Mouse (Mus musculus): ENCODE measurements around the gene 2010003K11Rik. TPM values are rescaled to one million over a fixed set of nuclear protein-coding genes. Genes with fewer than 3 reads are reported as not detected.

2010003K11Rik gene
- polyA plus RNA-seq, 1 experiment from 2014 or later, result 0.17 TPM

DNA sequence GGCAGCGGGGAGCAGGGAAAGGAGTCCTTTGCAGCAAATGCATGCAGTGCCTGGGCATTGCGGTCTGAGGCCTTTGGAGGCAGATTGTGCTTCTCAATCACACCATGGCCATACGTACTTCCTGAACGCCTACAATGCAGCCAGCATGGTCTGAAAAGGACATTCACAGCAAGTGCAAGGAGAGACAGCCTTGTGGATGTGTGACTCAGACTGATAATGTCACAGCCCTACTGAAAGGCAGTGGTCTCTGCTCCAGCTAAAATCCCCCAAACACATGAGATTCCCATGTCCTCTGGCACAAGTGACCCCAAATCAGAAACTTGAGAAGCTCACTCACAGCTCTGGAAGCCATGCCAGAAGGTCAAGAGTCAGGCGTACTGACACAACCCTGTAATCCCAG lies 2.6 kb downstream of the 2010003K11Rik start:
- ATAC-seq (ENCODE audit: low FRiP score), result no peak
- Histone ChIP-seq H3K27me3 (replicated peaks) (no peaks in the 10 kb centered on the region), H3K9ac (replicated peaks) (no peak overlapping the region), H3K36me3 (no peaks in the 10 kb centered on the region), H3K9me3 (replicated peaks) (no peaks in the 10 kb centered on the region), H3K4me2 (no peak overlapping the region), H3K4me3 (replicated peaks) (no peak overlapping the region), H3K27ac (replicated peaks) (no peak overlapping the region), H3K4me1 (peaks cover 12% of the 10 kb centered on the region)
- WGBS, result 92% methylated on average over 5 of the region's 5 CpGs

DNA sequence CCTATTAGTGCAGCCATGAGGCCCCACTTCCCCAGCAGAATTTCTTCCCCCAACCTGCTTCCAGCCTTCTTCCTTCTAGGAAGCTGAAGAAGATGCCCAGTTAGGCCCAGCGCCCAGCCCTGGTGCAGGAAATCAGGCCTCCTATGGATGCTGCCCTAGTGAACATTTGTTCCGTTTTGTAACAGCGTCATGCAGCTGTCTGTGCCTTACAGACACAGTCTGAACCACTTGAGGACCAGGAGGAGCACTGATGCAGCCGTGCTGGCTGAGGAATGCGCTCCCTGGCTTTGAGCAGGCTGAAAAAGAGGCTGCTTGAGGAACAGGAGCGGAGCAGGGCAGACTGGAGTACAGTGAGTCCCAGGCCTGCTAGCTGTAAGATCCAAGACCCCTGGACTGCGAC lies 3.7 kb downstream of the 2010003K11Rik start:
- H3K9ac ChIP-seq (replicated peaks), result no peak overlapping the region
- no peak for ATAC-seq (ENCODE audit: low FRiP score)
- no peak overlapping the region for H3K4me2 ChIP-seq
- no peaks in the 10 kb centered on the region for H3K9me3 ChIP-seq (replicated peaks)
- peaks cover 12% of the 10 kb centered on the region for H3K4me1 ChIP-seq
- no peaks in the 10 kb centered on the region for H3K36me3 ChIP-seq
- H3K27ac ChIP-seq (replicated peaks), result no peak overlapping the region
- H3K4me3 ChIP-seq (replicated peaks), result no peak overlapping the region
- H3K27me3 ChIP-seq (replicated peaks), result no peaks in the 10 kb centered on the region
- 76% methylated on average over 7 of the region's 7 CpGs for WGBS

DNA sequence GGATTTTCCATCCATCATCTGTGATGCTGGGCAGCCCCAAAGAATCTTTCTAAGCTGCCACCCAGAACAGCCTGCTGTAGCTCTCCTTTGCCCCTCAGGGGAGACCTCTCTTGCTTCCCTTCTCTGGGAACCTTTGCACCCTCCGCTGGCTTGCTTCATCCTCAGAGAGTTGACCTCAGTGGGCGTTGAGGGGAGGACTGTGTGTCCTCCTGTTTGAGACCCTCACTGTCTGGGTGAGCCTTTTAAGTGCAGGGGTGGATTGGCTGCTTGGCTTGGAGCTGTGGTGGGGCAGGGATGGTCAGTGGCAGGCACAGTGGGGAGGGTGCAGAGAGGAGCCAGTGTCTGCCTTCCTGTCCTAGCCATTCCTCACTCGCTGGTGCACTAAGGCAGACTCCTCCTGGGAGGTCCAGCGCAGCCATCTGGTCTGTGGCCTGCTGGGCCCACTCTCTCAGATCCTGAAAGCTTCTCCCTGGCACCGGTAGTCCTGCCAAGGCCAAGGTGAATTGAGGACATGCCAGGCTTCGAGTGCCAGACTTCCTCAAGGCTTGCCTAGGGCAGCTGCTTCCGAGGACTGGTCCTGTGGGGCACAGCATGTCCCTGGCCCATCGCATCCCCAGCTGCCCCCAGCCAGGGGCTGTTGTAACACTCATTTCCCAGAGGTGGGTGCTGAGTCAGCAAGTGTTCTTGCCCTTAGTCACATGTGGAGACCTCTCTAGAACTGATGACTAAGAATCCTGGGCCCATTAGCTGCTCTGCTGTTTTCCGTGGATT lies 5.7 kb downstream of the 2010003K11Rik start:
- 60% methylated on average over 9 of the region's 9 CpGs for WGBS
- no peak overlapping the region; the same call in 1 of the 2 replicates for H3K9ac ChIP-seq (replicated peaks)
- H3K4me3 ChIP-seq (replicated peaks), result no peak overlapping the region
- no peak for ATAC-seq (ENCODE audit: low FRiP score)
- H3K9me3 ChIP-seq (replicated peaks), result no peaks in the 10 kb centered on the region
- no peaks in the 10 kb centered on the region for H3K27me3 ChIP-seq (replicated peaks)
- H3K36me3 ChIP-seq, result no peaks in the 10 kb centered on the region
- no peak overlapping the region for H3K27ac ChIP-seq (replicated peaks)
- no peak overlapping the region for H3K4me2 ChIP-seq
- H3K4me1 ChIP-seq, result peaks cover 6% of the 10 kb centered on the region

DNA sequence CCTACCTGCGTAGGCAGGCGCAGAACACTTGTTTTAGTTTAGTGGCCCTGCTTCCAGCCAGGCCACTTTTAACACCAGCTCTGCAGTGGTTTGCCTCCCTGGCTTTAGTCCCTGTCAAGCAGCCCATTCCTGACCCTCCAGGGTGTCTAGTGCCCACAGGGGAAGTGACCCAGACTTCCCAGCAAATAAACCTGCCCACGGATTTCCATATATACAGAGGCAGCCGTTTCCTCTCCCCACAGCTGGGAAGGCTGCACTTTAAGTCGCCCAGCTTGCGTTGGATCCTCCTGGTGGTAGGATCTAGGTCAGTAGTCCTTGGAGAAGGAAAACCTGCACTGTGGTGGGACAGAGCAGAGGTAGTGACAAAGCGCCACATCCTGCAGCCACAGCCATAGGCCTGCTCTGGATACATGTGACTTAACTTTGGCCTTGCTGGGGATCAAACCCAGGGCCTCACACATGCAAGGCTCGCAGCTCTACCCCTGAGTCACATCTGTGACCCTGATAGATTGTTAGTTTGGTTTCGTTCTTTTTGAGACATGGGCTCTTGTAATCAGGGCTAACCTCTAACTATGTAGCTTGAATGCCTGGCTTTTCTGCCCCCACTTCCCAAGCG lies 7.2 kb downstream of the 2010003K11Rik start:
- no peaks in the 10 kb centered on the region for H3K27me3 ChIP-seq (replicated peaks)
- no peak overlapping the region for H3K27ac ChIP-seq (replicated peaks)
- H3K36me3 ChIP-seq, result no peaks in the 10 kb centered on the region
- no peak for ATAC-seq (ENCODE audit: low FRiP score)
- no peaks in the 10 kb centered on the region for H3K4me1 ChIP-seq
- no peak overlapping the region for H3K4me2 ChIP-seq
- 76% methylated on average over 10 of the region's 10 CpGs for WGBS
- no peaks in the 10 kb centered on the region for H3K9me3 ChIP-seq (replicated peaks)
- H3K9ac ChIP-seq (replicated peaks), result no peak overlapping the region
- no peak overlapping the region for H3K4me3 ChIP-seq (replicated peaks)

DNA sequence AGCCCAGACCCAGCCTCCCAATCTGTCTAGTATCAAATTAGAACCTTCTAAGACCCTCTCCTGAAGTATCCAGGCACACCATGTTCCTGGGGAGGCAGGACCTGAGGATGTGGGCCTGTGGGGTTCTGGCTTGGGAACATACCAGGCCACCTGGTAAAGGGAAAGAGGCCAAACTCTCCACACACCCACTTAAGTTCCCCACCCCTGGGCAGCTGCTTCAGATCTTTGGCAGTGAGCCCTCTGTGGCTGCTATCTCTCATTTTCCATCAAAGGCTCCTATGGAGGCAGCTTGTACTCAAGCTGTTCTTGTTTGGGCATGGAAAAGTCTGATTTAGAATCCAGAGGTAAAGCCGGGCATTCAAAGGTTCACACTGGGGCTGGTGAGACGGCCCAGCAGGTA lies 10.5 kb downstream of the 2010003K11Rik start:
- WGBS, result 89% methylated on average over 2 of the region's 2 CpGs
- no peak for ATAC-seq (ENCODE audit: low FRiP score)

DNA sequence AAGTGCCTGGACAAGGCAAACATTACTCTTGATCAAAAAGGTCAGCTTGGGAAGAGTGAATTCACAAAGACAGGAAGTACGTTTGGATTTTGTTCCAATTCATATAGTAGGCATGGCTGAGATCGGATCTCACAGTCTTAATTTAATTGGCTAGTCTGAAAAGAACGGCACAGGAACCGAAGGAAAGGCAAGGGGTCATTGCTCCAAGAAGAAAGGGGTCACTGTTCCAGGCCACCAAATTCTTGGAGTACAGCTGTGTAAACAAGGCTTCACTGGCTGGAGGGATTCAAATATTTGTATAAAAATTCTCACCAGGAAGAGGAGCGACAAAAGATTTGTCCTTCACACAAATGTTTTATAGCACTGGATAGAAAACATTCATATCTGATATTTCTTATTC lies 13.4 kb downstream of the 2010003K11Rik start:
- no peaks in the 10 kb centered on the region for H3K9me3 ChIP-seq (replicated peaks)
- no peaks in the 10 kb centered on the region for H3K36me3 ChIP-seq
- no peak overlapping the region for H3K9ac ChIP-seq (replicated peaks)
- WGBS, result 66% methylated on average over 5 of the region's 5 CpGs
- no peak overlapping the region for H3K4me2 ChIP-seq
- no peaks in the 10 kb centered on the region for H3K4me1 ChIP-seq
- H3K4me3 ChIP-seq (replicated peaks), result no peak overlapping the region
- no peaks in the 10 kb centered on the region for H3K27me3 ChIP-seq (replicated peaks)
- H3K27ac ChIP-seq (replicated peaks), result no peak overlapping the region
- no peak for ATAC-seq (ENCODE audit: low FRiP score)

More for the DNA sequence above, 10.5 kb downstream of the 2010003K11Rik start:
- H3K4me1 ChIP-seq, result no peaks in the 10 kb centered on the region
- no peaks in the 10 kb centered on the region for H3K9me3 ChIP-seq (replicated peaks)
- no peak overlapping the region for H3K4me3 ChIP-seq (replicated peaks)
- H3K36me3 ChIP-seq, result no peaks in the 10 kb centered on the region
- no peaks in the 10 kb centered on the region for H3K27me3 ChIP-seq (replicated peaks)
- H3K4me2 ChIP-seq, result no peak overlapping the region
- no peak overlapping the region for H3K9ac ChIP-seq (replicated peaks)
- H3K27ac ChIP-seq (replicated peaks), result no peak overlapping the region

DNA sequence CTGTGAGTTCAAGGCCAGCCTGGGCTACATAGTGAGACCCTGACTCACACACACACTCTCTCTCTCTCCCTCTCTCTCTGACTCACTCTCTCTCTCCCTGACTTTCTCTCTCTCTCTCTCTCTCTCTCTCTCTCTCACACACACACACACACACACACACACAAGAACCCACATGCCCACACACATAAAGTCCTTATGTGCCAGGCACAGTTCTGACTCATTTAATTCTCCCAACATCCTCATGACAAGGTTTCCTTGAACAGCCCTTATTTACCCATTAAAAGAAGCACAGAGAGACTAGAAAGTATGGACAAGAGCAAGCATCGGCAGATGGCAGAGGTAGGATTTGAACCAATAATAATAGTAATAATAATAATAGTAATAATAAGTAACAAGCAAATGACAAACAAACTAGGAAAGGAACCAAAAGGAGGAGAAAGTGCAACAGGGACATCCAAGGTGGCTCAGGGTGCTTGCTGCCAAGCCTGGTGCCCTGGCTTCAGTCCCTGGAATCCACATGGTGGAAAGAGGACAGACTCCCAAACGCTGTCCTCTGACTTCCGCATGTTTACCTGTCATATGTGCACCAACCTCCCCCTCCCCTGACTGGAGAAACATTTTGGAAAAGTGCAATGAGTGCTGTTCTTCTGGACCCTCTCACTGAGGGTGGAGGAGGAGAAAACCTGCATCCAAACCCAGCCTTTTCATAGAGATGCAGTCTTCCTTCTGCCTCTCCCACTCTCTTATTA lies 16.1 kb downstream of the 2010003K11Rik start:
- no peak overlapping the region for H3K4me2 ChIP-seq
- no peaks in the 10 kb centered on the region for H3K9me3 ChIP-seq (replicated peaks)
- 94% methylated on average over 3 of the region's 3 CpGs for WGBS
- H3K27me3 ChIP-seq (replicated peaks), result peaks cover 11% of the 10 kb centered on the region
- ATAC-seq (ENCODE audit: low FRiP score), result no peak
- no peak overlapping the region for H3K9ac ChIP-seq (replicated peaks)
- H3K4me3 ChIP-seq (replicated peaks), result no peak overlapping the region
- H3K4me1 ChIP-seq, result peaks cover 5% of the 10 kb centered on the region; the same call in 1 of the 2 replicates
- H3K27ac ChIP-seq (replicated peaks), result no peak overlapping the region
- no peaks in the 10 kb centered on the region for H3K36me3 ChIP-seq

DNA sequence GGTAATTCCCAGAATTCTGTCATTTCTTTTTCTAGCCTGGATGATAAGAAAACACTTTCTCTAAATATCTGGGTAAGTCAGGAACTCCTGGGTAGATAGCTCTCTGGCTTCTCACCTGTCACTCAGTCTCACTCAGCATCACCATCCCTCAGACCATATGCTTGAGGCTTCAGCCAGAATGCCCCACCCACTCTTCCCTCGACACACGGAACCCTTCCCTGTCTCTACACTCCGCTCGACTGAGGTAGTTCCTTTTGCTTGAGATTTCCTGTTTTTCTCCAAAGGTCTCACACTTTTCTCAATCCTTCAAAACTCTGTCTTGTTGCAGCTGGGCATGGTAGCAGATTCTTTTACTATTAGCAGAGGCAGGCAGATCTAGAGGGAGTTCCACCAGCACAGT lies 17.1 kb downstream of the 2010003K11Rik start:
- H3K27ac ChIP-seq (replicated peaks), result no peak overlapping the region
- H3K9ac ChIP-seq (replicated peaks), result no peak overlapping the region
- H3K36me3 ChIP-seq, result no peaks in the 10 kb centered on the region
- 60% methylated on average over 4 of the region's 4 CpGs for WGBS
- H3K4me2 ChIP-seq, result no peak overlapping the region
- no peaks in the 10 kb centered on the region for H3K9me3 ChIP-seq (replicated peaks)
- ATAC-seq (ENCODE audit: low FRiP score), result no peak
- H3K27me3 ChIP-seq (replicated peaks), result peaks cover 13% of the 10 kb centered on the region
- H3K4me3 ChIP-seq (replicated peaks), result no peak overlapping the region
- peaks cover 13% of the 10 kb centered on the region for H3K4me1 ChIP-seq

DNA sequence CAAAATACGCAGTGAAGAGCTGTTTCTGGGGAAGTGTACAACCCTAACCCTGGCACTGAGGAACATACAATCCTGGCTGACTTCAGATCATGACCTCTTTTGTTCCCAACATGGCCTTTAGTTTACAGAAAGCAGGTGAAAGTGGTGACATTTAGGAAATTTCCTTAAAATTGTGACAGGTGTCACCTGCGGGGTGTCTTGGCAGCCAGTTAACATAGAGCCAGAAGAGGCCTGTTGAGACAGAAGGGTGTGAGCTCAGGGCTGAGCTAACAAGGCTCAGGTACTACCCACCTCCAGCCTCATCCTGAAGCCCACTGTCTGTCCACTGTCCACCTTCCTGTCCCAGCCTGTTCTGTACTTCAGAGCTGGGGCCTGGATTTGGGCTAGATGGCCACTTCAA lies 18.3 kb downstream of the 2010003K11Rik start:
- no peak for ATAC-seq (ENCODE audit: low FRiP score)
- H3K4me3 ChIP-seq (replicated peaks), result no peak overlapping the region
- H3K9ac ChIP-seq (replicated peaks), result no peak overlapping the region
- H3K4me2 ChIP-seq, result no peak overlapping the region
- peaks cover 26% of the 10 kb centered on the region for H3K27me3 ChIP-seq (replicated peaks)
- WGBS, result 92% methylated on average over 2 of the region's 2 CpGs
- no peaks in the 10 kb centered on the region for H3K36me3 ChIP-seq
- no peaks in the 10 kb centered on the region for H3K9me3 ChIP-seq (replicated peaks)
- H3K27ac ChIP-seq (replicated peaks), result no peak overlapping the region
- peaks cover 15% of the 10 kb centered on the region for H3K4me1 ChIP-seq

DNA sequence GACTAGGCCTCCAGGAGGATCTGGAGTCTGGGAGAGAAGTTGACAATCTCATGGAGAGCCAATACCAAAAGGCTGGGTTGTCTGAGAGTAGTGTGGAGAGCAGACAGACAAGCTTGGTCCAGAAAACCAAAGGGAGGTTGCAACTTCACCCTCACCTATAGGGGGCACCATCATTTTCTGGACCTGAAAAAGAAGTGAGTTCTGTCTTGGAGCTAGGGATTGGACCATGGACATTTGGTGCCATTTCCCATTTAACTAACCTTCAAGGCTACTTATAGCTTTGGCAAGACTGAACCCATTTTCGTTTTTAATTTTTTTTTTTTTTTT lies 20.2 kb downstream of the 2010003K11Rik start:
- Histone ChIP-seq H3K4me1 (peaks cover 15% of the 10 kb centered on the region), H3K4me2 (peak overlapping the region; percentile 0; the same call in 1 of the 2 replicates), H3K4me3 (replicated peaks) (no peak overlapping the region), H3K9me3 (replicated peaks) (no peaks in the 10 kb centered on the region), H3K9ac (replicated peaks) (no peak overlapping the region), H3K36me3 (no peaks in the 10 kb centered on the region), H3K27ac (replicated peaks) (no peak overlapping the region), H3K27me3 (replicated peaks) (peaks cover 33% of the 10 kb centered on the region)
- WGBS, result 48% methylated on average over 1 of the region's 1 CpGs
- ATAC-seq (ENCODE audit: low FRiP score), result no peak

DNA sequence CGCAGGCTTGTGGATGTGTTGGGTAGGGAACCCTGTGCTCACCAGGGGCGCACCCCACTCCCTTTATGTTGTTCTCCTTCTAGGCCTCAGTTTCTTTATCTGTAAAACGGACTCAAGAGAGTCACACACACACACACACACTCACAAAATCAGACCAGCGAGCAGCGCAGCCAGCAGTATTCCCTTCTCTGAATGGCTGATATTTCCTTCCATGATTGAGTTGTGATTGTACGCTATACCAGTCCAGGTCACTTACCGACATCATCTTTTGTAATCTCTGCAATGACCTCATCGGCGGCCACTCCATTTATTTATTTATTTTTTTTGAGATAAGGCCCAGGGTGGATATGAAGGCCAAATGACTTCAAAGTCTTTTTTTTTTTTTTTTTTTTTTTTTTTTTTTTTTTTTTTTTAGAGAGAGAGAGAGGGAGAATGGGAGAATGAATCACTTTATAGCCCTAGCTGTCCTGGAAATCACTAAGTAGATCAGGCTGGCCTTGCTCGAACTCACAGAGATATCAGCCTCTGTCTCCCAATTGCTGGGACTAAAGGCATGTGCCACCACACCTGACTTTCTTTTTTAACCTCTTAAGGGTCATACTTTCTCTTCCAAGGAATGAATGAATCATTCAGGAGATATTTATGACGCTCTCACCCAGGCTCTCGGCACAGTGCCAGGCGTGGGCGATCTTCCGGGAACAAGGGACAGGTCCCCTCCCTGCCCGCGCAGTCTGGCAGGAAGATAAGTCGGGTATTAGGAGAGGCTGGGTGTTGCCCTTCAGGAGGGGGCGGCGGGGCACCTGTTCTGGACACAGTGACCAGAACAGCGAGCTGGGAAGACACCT lies 20.8 kb downstream of the 2010003K11Rik start, which contains the start of gene Syt12:
TSS of gene Syt12 (minus strand) at position 103 of the 845 bp plus-strand sequence.
- H3K9me3 ChIP-seq (replicated peaks), result no peaks in the 10 kb centered on the region
- peak within 1 kb of the TSS; percentile 97 for H3K4me2 ChIP-seq
- H3K9ac ChIP-seq (replicated peaks), result peak within 1 kb of the TSS; percentile 51
- H3K4me3 ChIP-seq (replicated peaks), result peak within 1 kb of the TSS; percentile 57
- H3K27ac ChIP-seq (replicated peaks), result peak within 1 kb of the TSS; percentile 34
- peaks cover 33% of the 10 kb centered on the region for H3K27me3 ChIP-seq (replicated peaks)
- H3K36me3 ChIP-seq, result no peaks in the 10 kb centered on the region
- 36% methylated on average over 21 of the region's 21 CpGs for WGBS
- 0 out of 2 replicates have a peak, but pooled peaks have one; percentile 19 for ATAC-seq (ENCODE audit: low FRiP score)
- H3K4me1 ChIP-seq, result peaks cover 15% of the 10 kb centered on the region
